Mouse (Mus musculus): ENCODE measurements around the gene Tomm22.

DNA sequence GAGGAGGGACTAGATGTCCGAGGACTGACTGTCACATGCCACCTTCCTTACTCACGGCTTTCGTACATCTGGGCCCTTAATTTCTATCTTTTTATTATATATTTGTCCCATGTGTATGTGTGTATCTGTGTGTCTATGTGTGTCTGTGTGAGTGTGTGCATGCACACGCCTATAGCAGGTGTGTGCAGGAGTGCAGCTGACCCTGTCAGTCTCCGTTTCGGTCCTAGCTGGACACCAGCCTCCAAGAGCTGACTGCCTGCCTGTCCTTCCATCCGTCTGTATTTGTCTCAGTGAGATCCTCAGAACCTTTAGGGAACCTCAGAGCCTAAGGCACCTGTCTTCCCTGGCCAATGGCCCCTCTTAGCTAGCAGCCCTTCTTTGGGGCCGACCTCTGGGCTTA, 49.6 kb downstream of the Tomm22 start:
- no peak for TF ChIP-seq CTCF (IDR thresholded peaks at IDR 0.05)
- no peak for TF ChIP-seq EP300 (IDR thresholded peaks at IDR 0.05)
